Mouse (Mus musculus) kidney, postnatal 0 days (tissue): ENCODE measurements around the gene Chst11. TPM values are rescaled to one million over a fixed set of nuclear protein-coding genes. Genes with fewer than 3 reads are reported as not detected.

Source experiments
- ATAC-seq: fragments of 200-750 bp; cut with Nextera tagmentation; replicated peaks from 2 replicates; pipeline ENCODE4 v1.8.0; 2017; ENCODE audit warnings: low read depth, moderate number of reproducible peaks, moderate TSS enrichment, moderate library complexity; ENCODE audit not compliant: low FRiP score
- DNase-seq: peaks from one replicate; pipeline ENCODE4 v3.0.0-alpha.2; 2016; ENCODE audit warnings: low spot score
- H3K27ac ChIP-seq: fragments of 300-500 bp; sonication (generic); 2 replicates; pipeline ENCODE4 v1.5.1; 2014; ENCODE audit warnings: mild to moderate bottlenecking
- H3K27me3 ChIP-seq: fragments of 300-500 bp; sonication (generic); 2 replicates; pipeline ENCODE4 v1.6.1; 2014; ENCODE audit warnings: low read length, mixed read lengths; ENCODE audit not compliant: insufficient read depth
- H3K36me3 ChIP-seq: fragments of 300-500 bp; sonication (generic); 2 replicates; pipeline ENCODE4 v1.6.1; 2014; ENCODE audit warnings: low read length, mixed read lengths; ENCODE audit not compliant: insufficient read depth
- H3K4me1 ChIP-seq: fragments of 300-500 bp; sonication (generic); replicated peaks from 2 replicates; pipeline ENCODE4 v1.6.1; 2014; ENCODE audit warnings: antibody characterized with exemption, low read length, mixed read lengths; ENCODE audit not compliant: insufficient read depth
- H3K4me2 ChIP-seq: fragments of 300-500 bp; sonication (generic); 2 replicates; pipeline ENCODE4 v1.6.1; 2014; ENCODE audit warnings: mild to moderate bottlenecking, low read length, moderate library complexity, mixed read lengths
- H3K4me3 ChIP-seq: fragments of 300-500 bp; sonication (generic); replicated peaks from 2 replicates; pipeline ENCODE4 v1.5.1; 2014; ENCODE audit warnings: low read depth, low read length
- H3K9ac ChIP-seq: fragments of 300-500 bp; sonication (generic); 2 replicates; pipeline ENCODE4 v1.6.1; 2014; ENCODE audit warnings: low read depth, low read length
- H3K9me3 ChIP-seq: fragments of 300-500 bp; sonication (generic); replicated peaks from 2 replicates; pipeline ENCODE4 v1.6.1; 2016; ENCODE audit warnings: low read length, inconsistent platforms, mixed read lengths
- CTCF ChIP-seq: IDR thresholded peaks from 2 replicates; pipeline ENCODE4 v1.5.1; 2016; ENCODE audit warnings: antibody characterized with exemption, low read depth, mild to moderate bottlenecking, moderate library complexity
- WGBS: fragments of 180-500 bp; shearing (Covaris S2); extraction: QIAGEN DNeasy Blood & Tissue Kit; methylation state at CpG from one replicate; pipeline ENCODE4 v1.1.7; 2014; 5-methylcytosine and 5-hydroxymethylcytosine counted together
- polyA plus RNA-seq: library from polyadenylated mRNA; unstranded; fragments of >200 nt; fragmentation: Nextera tagmentation; extraction: Ambion mirVana; gene quantifications from 2 replicates; pipeline ENCODE4 v1.2.1, GENCODE M21; 2015

Gene Chst11
- polyA plus RNA-seq, 1 experiment from 2014 or later: 2.9 TPM

- H3K27ac ChIP-seq: no peak overlapping the region
- H3K4me2 ChIP-seq: no peak overlapping the region
- DNase-seq (no peak), ATAC-seq (no peak)
- WGBS: 80% methylated on average over 5 of the region's 5 CpGs
- no peaks in the 10 kb centered on the region for H3K27me3 ChIP-seq
- no peak overlapping the region for H3K4me3 ChIP-seq
- no peak overlapping the region for H3K9ac ChIP-seq
- H3K9me3 ChIP-seq: no peaks in the 10 kb centered on the region
- H3K4me1 ChIP-seq: no peaks in the 10 kb centered on the region
- H3K36me3 ChIP-seq: no peaks in the 10 kb centered on the region
- no peak for TF ChIP-seq CTCF
Observed at GRCm38 (mm10) chr10:82974201-82974600, 11.1 kb upstream of the Chst11 start.

GRCm38 (mm10) chr10:82974627-82975177 is 10.6 kb upstream of the Chst11 start:
- 52% methylated on average over 6 of the region's 6 CpGs for WGBS
- ATAC-seq: no peak

GRCm38 (mm10) chr10:82975806-82976205 is 9.5 kb upstream of the Chst11 start:
- ATAC-seq: no peak
- H3K36me3 ChIP-seq: no peaks in the 10 kb centered on the region
- no peaks in the 10 kb centered on the region for H3K9me3 ChIP-seq
- no peak for DNase-seq
- H3K27me3 ChIP-seq: no peaks in the 10 kb centered on the region
- H3K9ac ChIP-seq: no peak overlapping the region
- H3K4me3 ChIP-seq: no peak overlapping the region
- TF ChIP-seq CTCF: no peak
- H3K4me2 ChIP-seq: no peak overlapping the region
- 77% methylated on average over 15 of the region's 15 CpGs for WGBS
- H3K27ac ChIP-seq: no peak overlapping the region
- H3K4me1 ChIP-seq: no peaks in the 10 kb centered on the region

More at GRCm38 (mm10) chr10:82974627-82975177, 10.6 kb upstream of the Chst11 start:
- Histone ChIP-seq H3K4me1 (no peaks in the 10 kb centered on the region), H3K27me3 (no peaks in the 10 kb centered on the region), H3K27ac (no peak overlapping the region), H3K9ac (no peak overlapping the region), H3K4me2 (no peak overlapping the region), H3K9me3 (no peaks in the 10 kb centered on the region), H3K36me3 (no peaks in the 10 kb centered on the region), H3K4me3 (no peak overlapping the region)
- no peak for DNase-seq
- TF ChIP-seq CTCF: no peak

GRCm38 (mm10) chr10:82982286-82982685 is 3.0 kb upstream of the Chst11 start:
- Histone ChIP-seq H3K4me2 (no peak overlapping the region), H3K27me3 (no peaks in the 10 kb centered on the region), H3K9ac (no peak overlapping the region), H3K9me3 (no peaks in the 10 kb centered on the region), H3K4me3 (no peak overlapping the region), H3K4me1 (0 out of 2 replicates have a peak, but pooled peaks cover 9% of the 10 kb centered on the region), H3K36me3 (no peaks in the 10 kb centered on the region), H3K27ac (no peak overlapping the region)
- 64% methylated on average over 3 of the region's 3 CpGs for WGBS
- ATAC-seq (no peak), DNase-seq (no peak)
- TF ChIP-seq CTCF: no peak

GRCm38 (mm10) chr10:82985700-82986131 is 418 bp downstream of the Chst11 start:
- TF ChIP-seq CTCF: peak; percentile 52
- Histone ChIP-seq H3K4me3 (peak overlapping the region; percentile 60), H3K9me3 (no peaks in the 10 kb centered on the region), H3K27ac (peak overlapping the region; percentile 80), H3K27me3 (no peaks in the 10 kb centered on the region), H3K4me2 (peak overlapping the region; percentile 95), H3K9ac (peak overlapping the region; percentile 70), H3K36me3 (no peaks in the 10 kb centered on the region), H3K4me1 (peaks cover 25% of the 10 kb centered on the region)
- peak; percentile 64 for DNase-seq
- ATAC-seq: peak; percentile 30
- under 1% methylated on average over 32 of the region's 32 CpGs for WGBS

- WGBS: 2% methylated on average over 21 of the region's 21 CpGs
- H3K9ac ChIP-seq: peak overlapping the region; percentile 70
- H3K36me3 ChIP-seq: no peaks in the 10 kb centered on the region
- DNase-seq (no peak), ATAC-seq (no peak)
- H3K9me3 ChIP-seq: no peaks in the 10 kb centered on the region
- H3K4me2 ChIP-seq: peak overlapping the region; percentile 95
- H3K4me3 ChIP-seq: peak overlapping the region; percentile 60
- H3K27ac ChIP-seq: peak overlapping the region; percentile 80
- H3K27me3 ChIP-seq: no peaks in the 10 kb centered on the region
- peaks cover 32% of the 10 kb centered on the region for H3K4me1 ChIP-seq
- no peak for TF ChIP-seq CTCF
Observed at GRCm38 (mm10) chr10:82986251-82986992, 1.1 kb downstream of the Chst11 start.
